Mouse (Mus musculus) limb, embryonic 15.5 days (tissue): Measurements from ENCODE around the gene Olfr1411. TPM values are rescaled to one million over a fixed set of nuclear protein-coding genes. Genes with fewer than 3 reads are reported as not detected.
A peak's percentile ranks its signal among the peaks of the same experiment; 100 is the strongest.

Source experiments
- ATAC-seq: fragments of 200-750 bp; cut with Nextera tagmentation; 2 replicates; pipeline ENCODE4 v1.8.0; 2017; ENCODE audit warnings: low read depth, moderate TSS enrichment; ENCODE audit not compliant: insufficient number of reproducible peaks, low FRiP score, low TSS enrichment
- H3K27ac ChIP-seq: fragments of 300-500 bp; sonication (generic); 2 replicates; pipeline ENCODE4 v1.5.1; 2015; ENCODE audit warnings: moderate library complexity, mild to moderate bottlenecking, inconsistent platforms
- H3K27me3 ChIP-seq: fragments of 300-500 bp; sonication (generic); 2 replicates; pipeline ENCODE4 v1.6.1; 2015; ENCODE audit warnings: inconsistent platforms
- H3K36me3 ChIP-seq: fragments of 300-500 bp; sonication (generic); 2 replicates; pipeline ENCODE4 v1.6.1; 2015; ENCODE audit warnings: inconsistent platforms
- H3K4me1 ChIP-seq: fragments of 300-500 bp; sonication (generic); 2 replicates; pipeline ENCODE4 v1.6.1; 2015; ENCODE audit warnings: inconsistent platforms
- H3K4me2 ChIP-seq: fragments of 300-500 bp; sonication (generic); 2 replicates; pipeline ENCODE4 v1.6.1; 2015; ENCODE audit warnings: mild to moderate bottlenecking, inconsistent platforms
- H3K4me3 ChIP-seq: fragments of 300-500 bp; sonication (generic); 2 replicates; pipeline ENCODE4 v1.5.1; 2015; ENCODE audit warnings: mild to moderate bottlenecking, inconsistent platforms
- H3K9ac ChIP-seq: fragments of 300-500 bp; sonication (generic); 2 replicates; pipeline ENCODE4 v1.6.1; 2015; ENCODE audit warnings: inconsistent platforms
- H3K9me3 ChIP-seq: fragments of 300-500 bp; sonication (generic); 2 replicates; pipeline ENCODE4 v1.6.1; 2016; ENCODE audit warnings: inconsistent platforms
- WGBS: fragments of 180-500 bp; shearing (Covaris S2); methylation state at CpG from one replicate; pipeline ENCODE4 v1.1.7; 2015; 5-methylcytosine and 5-hydroxymethylcytosine counted together
- polyA plus RNA-seq: library from polyadenylated mRNA; unstranded; fragments of >200 nt; fragmentation: Nextera tagmentation; extraction: Ambion mirVana; gene quantifications from 2 replicates; pipeline ENCODE4 v1.2.1, GENCODE M21; 2015

Olfr1411 gene
- polyA plus RNA-seq, 1 experiment from 2014 or later, result not detected

- peak; percentile 81; the same call in 1 of the 2 replicates for ATAC-seq
- Histone ChIP-seq H3K4me1 (peaks cover 22% of the 10 kb centered on the region), H3K36me3 (peaks cover 34% of the 10 kb centered on the region), H3K27ac (peak within 1 kb of the TSS; percentile 73), H3K4me3 (peak within 1 kb of the TSS; percentile 97), H3K9ac (peak within 1 kb of the TSS; percentile 95), H3K27me3 (no peaks in the 10 kb centered on the region; the same call in 1 of the 2 replicates), H3K4me2 (peak within 1 kb of the TSS; percentile 84), H3K9me3 (no peaks in the 10 kb centered on the region)
- 2% methylated on average over 50 of the region's 50 CpGs for WGBS
Observed at GRCm38 (mm10) chr1:92641514-92642272, 47.5 kb downstream of the Olfr1411 start, which contains the start of gene Cops9. Gene Cops9, minus strand, starts transcription at chr1:92641985.

GRCm38 (mm10) chr1:92643691-92644090, 49.5 kb downstream of the Olfr1411 start:
- Histone ChIP-seq H3K9me3 (no peaks in the 10 kb centered on the region), H3K27ac (no peak overlapping the region), H3K9ac (no peak overlapping the region), H3K36me3 (peaks cover 14% of the 10 kb centered on the region; the same call in 1 of the 2 replicates), H3K4me3 (no peak overlapping the region), H3K27me3 (no peaks in the 10 kb centered on the region; the same call in 1 of the 2 replicates), H3K4me1 (peaks cover 34% of the 10 kb centered on the region), H3K4me2 (no peak overlapping the region)
- ATAC-seq, result no peak
- WGBS, result 78% methylated on average over 4 of the region's 4 CpGs

GRCm38 (mm10) chr1:92644916-92645315, 50.7 kb downstream of the Olfr1411 start:
- H3K36me3 ChIP-seq, result peaks cover 2% of the 10 kb centered on the region; the same call in 1 of the 2 replicates
- no peak overlapping the region for H3K9ac ChIP-seq
- peaks cover 34% of the 10 kb centered on the region for H3K4me1 ChIP-seq
- no peak overlapping the region for H3K4me3 ChIP-seq
- H3K9me3 ChIP-seq, result no peaks in the 10 kb centered on the region
- no peak overlapping the region for H3K27ac ChIP-seq
- no peaks in the 10 kb centered on the region; the same call in 1 of the 2 replicates for H3K27me3 ChIP-seq
- 86% methylated on average over 5 of the region's 5 CpGs for WGBS
- H3K4me2 ChIP-seq, result no peak overlapping the region
- ATAC-seq, result no peak

GRCm38 (mm10) chr1:92646111-92646510, 51.9 kb downstream of the Olfr1411 start:
- no peak overlapping the region for H3K27ac ChIP-seq
- no peaks in the 10 kb centered on the region; the same call in 1 of the 2 replicates for H3K27me3 ChIP-seq
- H3K4me2 ChIP-seq, result no peak overlapping the region
- H3K9ac ChIP-seq, result no peak overlapping the region
- ATAC-seq, result no peak
- WGBS, result 56% methylated on average over 2 of the region's 2 CpGs
- H3K4me3 ChIP-seq, result no peak overlapping the region
- H3K4me1 ChIP-seq, result peaks cover 22% of the 10 kb centered on the region
- H3K9me3 ChIP-seq, result no peaks in the 10 kb centered on the region
- H3K36me3 ChIP-seq, result no peaks in the 10 kb centered on the region

- no peaks in the 10 kb centered on the region for H3K9me3 ChIP-seq
- H3K4me2 ChIP-seq, result no peak overlapping the region
- ATAC-seq, result no peak
- H3K9ac ChIP-seq, result no peak overlapping the region
- 55% methylated on average over 7 of the region's 7 CpGs for WGBS
- H3K4me3 ChIP-seq, result no peak overlapping the region
- H3K36me3 ChIP-seq, result no peaks in the 10 kb centered on the region
- H3K27me3 ChIP-seq, result no peaks in the 10 kb centered on the region; the same call in 1 of the 2 replicates
- H3K27ac ChIP-seq, result no peak overlapping the region
- H3K4me1 ChIP-seq, result peaks cover 21% of the 10 kb centered on the region
Observed at GRCm38 (mm10) chr1:92646601-92647000, 52.4 kb downstream of the Olfr1411 start.

GRCm38 (mm10) chr1:92647026-92647425, 52.8 kb downstream of the Olfr1411 start:
- H3K27me3 ChIP-seq, result no peaks in the 10 kb centered on the region; the same call in 1 of the 2 replicates
- H3K9me3 ChIP-seq, result no peaks in the 10 kb centered on the region
- no peak overlapping the region for H3K4me3 ChIP-seq
- no peaks in the 10 kb centered on the region for H3K36me3 ChIP-seq
- ATAC-seq, result no peak
- no peak overlapping the region for H3K27ac ChIP-seq
- peaks cover 19% of the 10 kb centered on the region for H3K4me1 ChIP-seq
- no peak overlapping the region for H3K4me2 ChIP-seq
- 69% methylated on average over 4 of the region's 4 CpGs for WGBS
- no peak overlapping the region for H3K9ac ChIP-seq

Other genes starting within 250 kb of the Olfr1411 start
- gene Ndufa10, start 120.6 kb upstream of the Olfr1411 start, polyA plus RNA-seq, result 259 and 273 TPM in 2 replicates
- not detected in 2 replicates for gene Olfr1416, start 109.3 kb upstream of the Olfr1411 start, polyA plus RNA-seq
- gene Olfr1415, start 98.3 kb upstream of the Olfr1411 start, polyA plus RNA-seq, result not detected in 2 replicates
- gene Olfr1414, start 75.8 kb upstream of the Olfr1411 start, polyA plus RNA-seq, result not detected in 2 replicates
- not detected in 2 replicates for gene Olfr1413, start 23.1 kb upstream of the Olfr1411 start, polyA plus RNA-seq
- gene Olfr1412, start 8.6 kb upstream of the Olfr1411 start, polyA plus RNA-seq, result not detected in 2 replicates
- gene Olfr1410, start 11.4 kb downstream of the Olfr1411 start, polyA plus RNA-seq, result not detected in 2 replicates
- gene Olfr12, start 23.4 kb downstream of the Olfr1411 start, polyA plus RNA-seq, result not detected in 2 replicates
- 335 and 393 TPM in 2 replicates for gene Cops9, start 47.6 kb downstream of the Olfr1411 start, polyA plus RNA-seq
- gene Otos, start 54.4 kb downstream of the Olfr1411 start, polyA plus RNA-seq, result 0.12 TPM in 1 of 2 replicates, not detected in the other
- gene Gpc1, start 237.2 kb downstream of the Olfr1411 start, polyA plus RNA-seq, result 73.6 and 80.7 TPM in 2 replicates